Mouse (Mus musculus) kidney, adult 2 months (tissue): ENCODE measurements around the gene Prss27.

Source experiments
- CTCF ChIP-seq: fragments of 200-500 bp; conservative IDR thresholded peaks from 2 replicates; pipeline ENCODE4 v1.5.1; 2011; ENCODE audit warnings: low read depth, mild to moderate bottlenecking, control low read depth, low read length, moderate library complexity, mixed read lengths; ENCODE audit not compliant: insufficient read depth, insufficient read length
- POLR2A ChIP-seq: fragments of 200-500 bp; IDR thresholded peaks from one replicate; pipeline ENCODE4 v1.6.1; 2011; ENCODE audit warnings: low read depth, low read length, control low read depth

GRCm38 (mm10) chr17:24044482-24044881, 6.5 kb downstream of the Prss27 start:
- TF ChIP-seq POLR2A, result no peak
- no peak for TF ChIP-seq CTCF
